ENCODE assay signal across 8 mouse cellular contexts in the genomic region with DNA sequence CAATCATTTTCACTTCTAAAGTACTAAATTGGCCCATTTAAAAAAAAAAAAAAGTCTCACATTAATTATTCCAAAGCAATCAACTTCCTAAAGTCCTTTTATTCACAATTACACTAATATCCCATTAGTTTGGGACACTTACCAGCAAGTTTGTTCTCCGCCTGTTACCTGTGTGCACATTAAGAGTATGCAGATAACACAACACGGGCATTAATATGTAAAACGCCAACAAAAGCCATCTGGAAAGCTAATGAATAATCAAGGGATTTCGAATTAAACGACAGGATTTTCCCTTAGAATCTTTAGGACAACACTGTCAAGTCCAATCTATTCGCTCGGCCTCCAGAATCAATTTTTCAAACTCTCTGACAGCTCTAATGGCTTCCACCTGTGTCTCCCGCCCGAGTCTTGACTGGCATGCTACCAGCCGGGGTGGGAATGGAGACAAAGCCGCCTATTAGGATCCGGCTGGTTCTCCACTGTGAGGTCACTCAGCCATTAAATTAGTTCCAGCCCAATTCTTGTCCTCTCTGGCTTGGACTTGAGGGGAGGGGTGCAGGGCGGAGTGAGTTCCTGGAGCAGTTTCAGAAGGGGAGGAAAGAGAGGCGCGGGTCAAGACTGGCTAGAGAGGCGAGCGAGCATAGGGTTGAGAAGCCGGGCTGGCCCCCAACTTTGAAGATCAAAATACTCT.
A peak's percentile ranks its signal among the peaks of the same experiment; 100 is the strongest.
DNase-seq lines count a peak whose midpoint lies in the region; ATAC-seq lines count a peak whose summit lies in the region.

No protein-coding gene starts in this region.

- WGBS in embryonic facial prominence, embryonic 12.5 days: 10% methylated on average over 18 of the region's 18 CpGs
- WGBS in liver, embryonic 11.5 days: 72% methylated on average over 18 of the region's 18 CpGs

- H3K27ac ChIP-seq in embryonic facial prominence, embryonic 12.5 days: no peak overlapping the region
- no peak overlapping the region for H3K27ac ChIP-seq in liver, embryonic 11.5 days (ENCODE audit: low read depth, low read length)

- no peak overlapping the region for H3K4me2 ChIP-seq in embryonic facial prominence, embryonic 12.5 days (replicated peaks)
- no peak overlapping the region for H3K4me2 ChIP-seq in liver, embryonic 11.5 days

- H3K27me3 ChIP-seq in embryonic facial prominence, embryonic 12.5 days: peaks cover 16% of the 10 kb centered on the region
- H3K27me3 ChIP-seq in liver, embryonic 11.5 days (replicated peaks; ENCODE audit: control insufficient read depth, insufficient read depth, low read length): no peaks in the 10 kb centered on the region

- DNase-seq in right cerebral cortex, adult 18-20 months: peak; percentile 44
- no peak for DNase-seq in right cerebral cortex, postnatal 25 days
- DNase-seq in heart, adult 9 months (ENCODE audit: low spot score in 2 of 2): peak; percentile 49 to 74
- peak; percentile 89 for DNase-seq in kidney, postnatal 14 days
- DNase-seq in neural tube, embryonic 10.5 days (ENCODE audit: extremely low spot score, low spot score): peak; percentile 83
- no peak for DNase-seq in liver, embryonic 11.5 days (ENCODE audit: low spot score)
- DNase-seq in spleen, postnatal 14 days (ENCODE audit: low spot score in 2 of 2): no peak

- H3K4me1 ChIP-seq in embryonic facial prominence, embryonic 12.5 days: peaks cover 22% of the 10 kb centered on the region
- H3K4me1 ChIP-seq in liver, embryonic 11.5 days (replicated peaks; ENCODE audit: control insufficient read depth, insufficient read depth, low read length): no peaks in the 10 kb centered on the region; the same call in 1 of the 2 replicates

- H3K36me3 ChIP-seq in embryonic facial prominence, embryonic 12.5 days: no peaks in the 10 kb centered on the region
- H3K36me3 ChIP-seq in liver, embryonic 11.5 days (ENCODE audit: control insufficient read depth, insufficient read depth, low read length): no peaks in the 10 kb centered on the region

- no peaks in the 10 kb centered on the region for H3K9me3 ChIP-seq in embryonic facial prominence, embryonic 12.5 days
- H3K9me3 ChIP-seq in liver, embryonic 11.5 days (ENCODE audit: control insufficient read depth, low read length): no peaks in the 10 kb centered on the region

- ATAC-seq in embryonic facial prominence, embryonic 12.5 days (ENCODE audit: insufficient number of reproducible peaks, insufficient read depth, low FRiP score, low TSS enrichment): peak; percentile 70; the same call in 1 of the 2 replicates
- no peak for ATAC-seq in liver, embryonic 11.5 days (replicated peaks; ENCODE audit: low FRiP score)

- no peak overlapping the region for H3K9ac ChIP-seq in embryonic facial prominence, embryonic 12.5 days
- H3K9ac ChIP-seq in liver, embryonic 11.5 days (ENCODE audit: low read depth, low read length): no peak overlapping the region

- H3K4me3 ChIP-seq in embryonic facial prominence, embryonic 12.5 days: no peak overlapping the region
- no peak overlapping the region for H3K4me3 ChIP-seq in liver, embryonic 11.5 days (ENCODE audit: low read depth, low read length)

Comparison
In these comparisons a context has a peak if more than half of its experiments do, and no peak if none do; other contexts are left out.
1. DNase-seq: peak in right cerebral cortex, adult 18-20 months (single experiment), heart, adult 9 months (2 of 2), kidney, postnatal 14 days (single experiment) and neural tube, embryonic 10.5 days (single experiment); none in right cerebral cortex, postnatal 25 days (single experiment), liver, embryonic 11.5 days (single experiment) and spleen, postnatal 14 days (0 of 2).